Mouse (Mus musculus) adrenal gland, adult 2 months (tissue): Measurements from ENCODE around the gene Ppp1r13b. TPM values are rescaled to one million over a fixed set of nuclear protein-coding genes. Genes with fewer than 3 reads are reported as not detected.
"Not testable (repeated sequence)": the region's sequence is repeated elsewhere in the genome, so short reads cannot be mapped to it uniquely, and the experiment has no call there.

Source experiments
- DNase-seq: peaks from one replicate; pipeline ENCODE4 v3.0.0; 2021
- long read RNA-seq: library from polyadenylated mRNA; stranded (forward); transcript quantifications from one replicate; pipeline ENCODE4 v2.0.0, GENCODE M21; 2021
- polyA plus RNA-seq: library from polyadenylated mRNA; depleted of rRNA; stranded (reverse); fragments of >200 nt; gene quantifications from 2 replicates; pipeline ENCODE4 v1.2.3, GENCODE M21; 2012; rRNA removed
- total RNA-seq, 2 experiments: library from RNA; stranded (reverse); gene quantifications; 2 replicates each; pipeline ENCODE4 v1.2.3; 2021

Gene Ppp1r13b
- total RNA-seq (10 to 100 TPM; 13.8 to 15.9 TPM), polyA plus RNA-seq (5.9 and 6.6 TPM in 2 replicates)
- long read RNA-seq, partial matches to known transcripts = 7 of 10 reads
- long read RNA-seq, other reads (novel, unspliced or antisense) = 3 of 10 reads

DNA sequence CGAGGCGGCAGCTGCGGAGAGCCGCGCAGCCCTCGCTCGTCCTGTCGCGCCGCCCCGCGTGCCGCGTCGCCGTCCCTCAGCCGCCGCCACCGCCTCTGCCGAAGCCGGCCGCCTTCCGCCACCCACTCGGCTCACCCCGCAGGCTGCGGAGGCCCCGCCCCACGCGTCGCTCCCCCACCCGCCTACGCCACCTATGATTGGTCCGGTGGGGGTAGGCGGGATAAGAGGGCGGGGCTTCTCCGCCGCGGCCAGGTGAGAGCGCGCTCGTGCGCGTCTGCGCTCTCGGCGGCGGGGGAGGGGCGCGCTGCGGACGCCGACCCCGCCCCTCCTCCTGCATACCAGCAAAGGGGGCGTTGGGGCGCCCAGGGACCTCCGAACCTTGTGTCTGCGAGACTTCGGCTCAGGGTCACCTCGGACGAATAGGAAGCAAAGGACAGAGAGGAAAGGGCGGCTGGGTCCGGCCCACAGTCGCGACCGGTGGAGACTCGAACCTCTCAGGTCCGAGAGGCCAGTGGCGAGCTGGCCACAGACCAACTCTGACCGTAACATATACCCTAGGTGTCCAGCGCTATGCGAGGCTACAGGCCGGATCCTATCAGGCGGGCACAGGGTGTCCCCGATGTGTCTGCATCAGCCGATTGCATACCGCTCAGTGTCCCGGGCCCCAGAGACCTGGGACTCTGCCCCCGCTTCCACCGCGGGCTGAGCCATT lies at the start of gene Ppp1r13b:
Ppp1r13b (minus strand) TSS at position 141 of the 712 bp plus-strand sequence.
- DNase-seq = peak; percentile 96

DNA sequence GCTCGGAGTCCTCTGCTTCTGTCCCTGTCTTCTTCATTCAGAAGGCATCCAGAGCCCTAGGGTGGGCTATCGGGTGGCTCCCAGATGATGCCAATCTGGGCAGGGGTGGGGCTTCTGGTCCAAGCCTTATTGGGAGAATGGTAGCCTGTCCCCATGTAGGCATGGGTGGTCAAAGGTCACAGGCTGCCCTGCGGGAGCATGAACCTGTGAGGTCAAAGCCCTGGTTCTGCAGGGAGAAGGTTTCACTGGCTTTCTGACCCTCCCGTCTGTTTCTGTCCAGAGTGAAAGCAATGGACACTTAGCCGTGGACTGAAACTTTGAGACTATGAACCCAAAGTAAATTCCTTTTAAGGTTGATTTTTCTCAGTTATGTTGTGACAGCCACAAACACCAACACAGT lies 48.3 kb upstream of the Ppp1r13b start:
- DNase-seq = no peak

DNA sequence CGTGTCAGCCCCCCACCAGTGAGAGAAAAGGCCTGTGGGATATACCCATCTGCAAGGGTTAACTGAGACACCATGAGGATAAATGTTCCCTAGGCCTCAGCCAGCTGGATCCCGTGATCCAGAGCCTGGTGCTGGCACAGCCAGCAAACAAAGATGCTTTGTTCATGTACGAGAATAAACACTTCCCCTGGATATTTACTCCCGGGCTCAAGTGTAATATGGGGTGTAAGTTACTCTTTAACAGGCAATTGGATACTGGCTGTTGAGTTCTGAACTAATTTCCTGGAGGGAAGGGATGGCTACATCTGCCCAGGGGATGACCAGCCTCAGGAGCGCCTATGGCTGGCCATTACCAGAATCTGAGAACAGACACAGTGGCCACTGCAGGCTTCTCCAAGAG lies 43.8 kb upstream of the Ppp1r13b start:
- DNase-seq = no peak

DNA sequence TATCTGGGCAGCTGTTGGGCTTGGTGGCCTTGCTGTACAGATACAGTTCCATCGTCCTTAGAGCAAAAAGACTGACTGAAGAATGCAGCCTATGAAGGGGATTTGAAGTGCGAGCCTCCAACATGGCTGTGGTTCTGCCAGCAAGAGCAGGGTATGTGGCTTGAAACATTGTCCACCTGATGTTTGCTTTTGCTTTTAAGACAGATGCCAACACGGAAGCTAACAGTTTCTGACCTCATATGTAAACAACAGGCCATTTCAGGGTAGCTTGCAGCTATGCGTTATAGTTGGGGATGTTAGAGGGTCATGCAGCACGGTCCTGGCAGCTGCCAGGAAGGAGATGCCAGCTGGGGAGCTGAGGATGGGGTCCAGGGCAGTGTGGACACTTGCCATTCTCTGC lies 42.6 kb upstream of the Ppp1r13b start:
- no peak for DNase-seq

DNA sequence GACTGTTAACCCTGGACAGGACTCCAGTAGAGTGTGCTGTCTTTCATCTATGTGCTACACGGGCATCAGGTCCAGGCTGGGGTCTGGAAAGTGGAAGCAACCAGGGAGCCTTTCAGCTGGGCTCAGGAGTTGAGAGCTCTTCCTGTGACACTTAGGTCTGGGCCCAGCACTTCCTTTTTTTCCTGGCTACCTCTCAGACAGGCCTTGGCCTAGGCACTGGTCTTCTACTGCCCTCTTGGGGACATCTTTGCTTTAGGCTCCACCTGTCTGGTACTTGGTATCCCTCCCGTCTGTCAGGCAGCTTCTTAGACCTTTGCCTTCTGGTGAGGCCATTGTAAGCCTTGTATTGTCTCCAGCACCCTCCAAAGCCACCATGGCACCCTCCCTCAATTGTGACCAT lies 38.8 kb upstream of the Ppp1r13b start:
- DNase-seq = peak; percentile 70

DNA sequence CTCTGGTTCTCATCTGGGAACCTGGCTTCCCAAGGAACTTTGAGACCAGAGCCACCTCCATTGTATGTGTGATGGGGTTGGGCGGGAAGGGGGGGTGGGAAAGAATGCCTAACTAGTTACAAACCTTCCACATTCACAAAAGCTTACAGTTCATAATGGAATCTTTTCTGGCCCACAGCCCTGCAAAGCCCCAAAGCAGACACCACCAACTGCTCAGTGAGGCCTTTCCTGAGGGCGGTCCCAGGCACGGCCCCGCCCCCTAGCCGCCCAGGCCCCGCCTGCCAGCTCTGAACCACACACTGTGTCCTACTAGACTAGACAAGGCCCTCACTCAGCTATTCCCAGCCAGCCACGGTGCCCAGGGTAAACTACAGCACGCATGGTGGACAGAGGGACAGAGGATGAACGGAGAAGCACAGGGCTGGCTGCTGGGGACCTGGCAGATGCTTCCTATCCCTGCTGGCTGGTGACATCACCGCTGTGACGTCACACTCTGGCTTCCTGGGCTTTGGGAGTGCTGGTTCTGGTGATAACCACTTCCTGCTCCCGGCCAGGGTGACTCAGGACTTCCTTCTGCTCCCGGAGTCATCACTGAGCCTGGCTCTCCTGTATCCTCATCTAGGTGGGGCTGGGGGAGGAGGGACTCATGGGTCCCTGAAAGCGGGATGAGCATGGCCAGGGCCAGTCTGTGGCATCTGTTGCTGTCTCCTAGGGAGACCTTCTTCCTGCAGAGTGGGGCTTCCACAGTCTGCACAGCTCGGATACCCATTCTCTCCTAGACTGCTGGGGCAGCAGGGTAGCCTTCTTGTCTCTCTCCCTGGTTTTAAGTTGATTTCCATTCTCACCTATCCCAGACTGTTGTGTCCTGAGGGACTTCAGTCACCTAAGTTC lies 38.1 kb upstream of the Ppp1r13b start:
- DNase-seq = not testable (repeated sequence)

DNA sequence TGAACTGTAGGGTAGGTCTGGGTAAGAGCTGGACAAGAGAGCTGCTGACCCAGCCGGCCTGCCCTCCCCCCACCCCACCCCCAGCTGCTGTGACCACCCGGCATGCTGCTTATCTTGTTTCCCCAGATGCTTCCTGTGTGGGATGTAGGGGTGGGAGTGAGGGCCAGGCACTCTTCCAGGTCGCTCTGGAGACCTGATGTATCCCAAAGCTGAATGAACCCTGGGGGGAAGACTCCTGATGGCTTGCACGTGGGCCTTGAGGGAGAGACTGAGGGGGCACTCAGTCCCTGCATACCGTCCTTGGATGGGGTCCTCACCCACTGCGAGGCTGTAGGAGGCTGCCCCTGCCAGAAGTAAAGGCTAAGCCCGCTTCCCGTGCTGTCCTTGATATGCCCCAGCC lies 37.2 kb upstream of the Ppp1r13b start:
- peak; percentile 46 for DNase-seq

DNA sequence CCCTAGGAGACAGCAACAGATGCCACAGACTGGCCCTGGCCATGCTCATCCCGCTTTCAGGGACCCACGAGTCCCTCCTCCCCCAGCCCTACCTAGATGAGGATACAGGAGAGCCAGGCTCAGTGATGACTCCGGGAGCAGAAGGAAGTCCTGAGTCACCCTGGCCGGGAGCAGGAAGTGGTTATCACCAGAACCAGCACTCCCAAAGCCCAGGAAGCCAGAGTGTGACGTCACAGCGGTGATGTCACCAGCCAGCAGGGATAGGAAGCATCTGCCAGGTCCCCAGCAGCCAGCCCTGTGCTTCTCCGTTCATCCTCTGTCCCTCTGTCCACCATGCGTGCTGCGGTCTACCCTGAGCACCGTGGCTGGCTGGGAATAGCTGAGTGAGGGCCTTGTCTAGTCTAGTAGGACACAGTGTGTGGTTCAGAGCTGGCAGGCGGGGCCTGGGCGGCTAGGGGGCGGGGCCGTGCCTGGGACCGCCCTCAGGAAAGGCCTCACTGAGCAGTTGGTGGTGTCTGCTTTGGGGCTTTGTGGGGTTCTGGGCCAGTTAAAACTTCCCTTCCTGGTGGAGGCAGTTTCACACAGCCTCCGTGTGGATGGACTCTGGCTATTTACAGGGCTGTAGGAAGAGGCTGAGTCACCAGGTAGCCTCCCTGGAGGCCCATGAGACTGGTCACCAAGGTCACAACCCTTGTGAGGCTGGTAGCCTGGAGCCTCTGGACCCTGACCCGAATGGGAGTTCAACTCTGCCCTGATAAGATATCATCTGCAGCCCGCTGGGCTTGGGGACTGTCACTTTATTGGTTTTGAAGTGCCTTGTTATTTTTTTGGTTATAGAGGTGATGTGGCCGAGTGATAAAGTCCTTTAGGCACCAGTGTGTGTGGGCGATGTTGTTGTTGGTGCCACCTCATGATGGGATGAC lies 36.4 kb upstream of the Ppp1r13b start:
- peak; percentile 64 for DNase-seq

DNA sequence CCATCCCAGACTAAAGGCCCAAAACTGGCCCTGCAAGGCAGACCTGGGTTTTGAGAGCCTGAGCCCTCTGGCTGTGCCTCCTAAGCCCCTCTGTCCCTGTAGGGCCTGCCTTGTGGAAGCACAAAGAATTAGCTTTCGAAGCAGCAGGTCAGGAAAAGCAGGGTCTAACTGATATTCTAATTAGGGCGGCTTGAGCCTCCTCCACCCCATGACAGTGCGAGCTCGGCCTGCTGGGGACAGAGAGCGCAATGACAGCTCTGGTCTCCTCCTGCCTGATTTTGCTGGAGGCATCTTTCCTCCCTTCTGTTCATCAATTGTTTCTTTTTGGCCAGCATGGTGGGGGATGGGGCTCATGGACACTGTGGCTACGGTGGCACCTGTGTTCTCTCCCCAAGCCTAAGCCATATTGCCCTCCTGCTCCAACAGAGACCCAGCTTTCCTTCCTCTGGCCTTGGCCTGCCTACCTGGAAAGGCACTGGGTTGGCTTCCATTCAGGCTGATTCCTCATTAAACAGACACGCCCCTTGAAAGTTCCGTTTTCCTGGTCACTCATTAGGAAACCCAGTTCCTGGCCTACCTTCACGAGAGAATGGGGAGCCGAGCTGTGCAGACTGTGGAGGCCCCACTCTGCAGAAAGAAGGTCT lies 35.6 kb upstream of the Ppp1r13b start:
- DNase-seq = no peak

DNA sequence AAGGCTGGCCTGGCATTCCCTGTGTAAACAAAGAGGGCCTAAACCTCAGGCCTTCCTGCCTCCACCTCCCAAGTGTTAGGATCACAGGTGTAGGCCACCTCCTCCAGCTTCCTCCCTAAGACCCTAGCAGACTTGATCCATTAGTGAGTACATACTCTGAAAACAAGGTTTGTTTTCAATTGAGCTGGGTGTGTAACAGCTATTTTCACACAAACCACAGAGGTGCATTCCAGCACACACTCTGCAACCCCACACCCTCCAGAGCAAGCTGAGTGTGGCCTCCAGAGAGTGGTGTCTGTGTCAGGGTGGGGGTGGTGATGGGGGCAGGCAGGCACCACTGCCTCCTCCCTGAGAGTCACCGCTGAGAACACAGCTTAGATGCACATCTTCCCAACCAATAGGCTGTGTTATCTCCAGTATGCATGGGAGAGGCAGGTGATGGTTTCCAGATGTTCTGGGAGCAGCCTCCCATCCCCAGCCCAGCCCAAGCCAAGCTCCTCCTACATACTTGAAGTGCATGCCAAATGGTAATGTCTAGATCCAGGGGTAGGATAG lies 30.8 kb upstream of the Ppp1r13b start:
- DNase-seq = no peak

DNA sequence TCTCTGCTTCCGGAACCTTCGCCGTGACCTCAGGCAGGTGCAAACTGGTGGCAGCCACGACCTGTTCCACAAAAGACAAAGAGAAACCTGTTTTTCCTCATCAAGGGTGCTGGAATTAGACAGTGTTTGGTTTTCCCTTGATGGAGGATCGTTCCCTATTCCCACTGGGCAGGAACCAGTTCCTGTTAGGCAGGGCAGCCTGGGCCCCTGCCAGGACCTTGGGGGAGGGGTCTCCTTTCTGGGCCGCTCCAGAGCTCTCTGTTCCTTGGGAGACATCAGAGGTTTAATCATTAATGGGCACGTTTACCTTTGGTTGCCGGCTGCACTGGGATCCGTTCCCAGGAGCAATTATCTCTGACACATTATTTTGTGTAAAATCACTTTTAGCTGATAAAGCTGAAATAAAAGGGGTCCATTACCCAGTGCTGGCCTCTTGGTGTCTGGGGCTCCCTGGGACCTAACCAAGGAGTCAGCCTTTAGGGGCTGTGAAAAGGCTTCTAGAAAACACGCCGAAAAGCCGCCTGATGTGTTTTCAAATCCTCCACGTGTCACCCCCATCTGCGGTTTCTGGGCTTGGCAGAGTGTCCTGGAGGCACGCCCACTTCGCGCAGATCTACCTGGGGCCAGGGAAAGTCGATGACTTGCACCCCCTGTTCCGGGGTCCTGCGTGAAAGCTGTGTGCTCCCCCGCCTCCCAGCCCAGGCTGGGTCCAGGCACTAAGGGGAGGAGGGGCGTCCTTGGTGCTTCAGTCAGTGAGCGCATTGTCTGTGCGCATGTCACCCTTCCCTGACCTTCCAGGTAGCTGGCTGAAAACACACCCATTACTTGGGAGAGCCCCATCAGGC lies 29.0 kb upstream of the Ppp1r13b start:
- no peak for DNase-seq

DNA sequence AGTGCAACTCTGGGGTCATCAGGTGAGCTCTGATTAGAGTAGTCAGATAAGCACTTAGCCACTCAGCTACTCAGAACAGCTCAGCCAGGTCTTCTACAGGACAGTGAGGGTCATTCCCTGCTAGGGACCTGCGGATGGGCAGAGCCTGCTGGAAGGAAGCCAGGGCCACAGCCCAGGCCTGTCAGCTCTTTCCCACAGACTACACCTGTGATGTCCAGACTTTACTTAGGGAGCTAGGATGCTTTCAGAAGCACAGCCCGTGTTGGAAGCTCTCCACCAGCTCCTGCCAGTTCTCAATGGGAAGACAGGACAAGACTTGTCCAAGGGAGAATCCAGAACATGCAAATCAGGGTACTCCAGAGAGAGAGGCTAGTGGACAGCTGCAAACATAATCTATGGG lies 26.1 kb upstream of the Ppp1r13b start:
- no peak for DNase-seq

DNA sequence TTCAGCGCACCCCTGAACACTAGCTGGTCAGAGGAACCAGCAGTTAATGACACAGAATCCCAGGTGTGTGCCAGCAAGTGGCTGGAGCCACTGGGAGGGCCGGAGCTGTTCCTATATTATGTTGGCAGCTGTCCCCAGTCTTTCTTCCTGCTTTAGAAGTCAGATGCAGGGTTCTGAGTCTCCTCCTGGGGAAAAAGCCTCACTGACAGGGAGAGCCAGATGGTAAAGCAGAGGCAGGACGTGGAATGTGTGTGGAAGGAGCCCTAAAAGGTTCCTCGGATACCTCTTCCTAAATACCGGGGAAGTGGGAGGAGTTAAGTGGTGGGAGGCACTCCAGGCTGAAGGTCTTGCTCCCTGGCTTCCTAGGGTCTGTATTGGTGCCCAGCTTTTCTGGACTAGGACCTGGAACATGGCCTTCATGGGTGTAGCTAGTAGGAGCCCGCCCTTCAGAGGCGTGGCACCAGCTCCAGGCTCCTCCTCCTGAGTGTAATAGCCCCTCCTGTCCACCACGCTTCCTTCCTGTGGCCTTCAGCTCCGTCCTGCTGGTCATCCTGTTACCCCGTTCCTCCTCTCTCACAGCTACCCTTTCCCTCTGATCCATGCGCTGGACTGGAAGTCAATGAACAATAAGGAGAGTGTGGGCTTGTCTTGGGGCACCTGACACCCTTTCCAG lies 25.3 kb upstream of the Ppp1r13b start:
- DNase-seq = peak; percentile 76

DNA sequence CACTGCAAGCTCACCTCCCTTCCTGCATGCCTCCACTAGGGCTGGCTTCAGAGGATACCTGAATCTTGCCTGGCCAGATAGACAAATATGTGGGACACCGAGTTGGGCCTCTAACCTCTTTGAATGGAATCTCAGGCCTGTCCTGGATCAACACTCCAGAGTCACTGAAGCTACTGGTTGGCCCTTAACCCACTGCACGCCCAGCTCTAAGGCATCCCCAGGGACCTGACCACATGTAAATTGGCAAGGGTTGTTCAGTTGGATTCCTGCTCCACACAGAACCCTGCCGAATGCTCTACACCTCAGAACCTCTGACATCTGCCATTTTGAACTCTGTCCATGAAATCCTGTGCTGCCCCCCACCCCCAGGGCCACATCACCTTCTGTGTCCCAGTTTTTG lies 24.6 kb upstream of the Ppp1r13b start:
- no peak for DNase-seq

DNA sequence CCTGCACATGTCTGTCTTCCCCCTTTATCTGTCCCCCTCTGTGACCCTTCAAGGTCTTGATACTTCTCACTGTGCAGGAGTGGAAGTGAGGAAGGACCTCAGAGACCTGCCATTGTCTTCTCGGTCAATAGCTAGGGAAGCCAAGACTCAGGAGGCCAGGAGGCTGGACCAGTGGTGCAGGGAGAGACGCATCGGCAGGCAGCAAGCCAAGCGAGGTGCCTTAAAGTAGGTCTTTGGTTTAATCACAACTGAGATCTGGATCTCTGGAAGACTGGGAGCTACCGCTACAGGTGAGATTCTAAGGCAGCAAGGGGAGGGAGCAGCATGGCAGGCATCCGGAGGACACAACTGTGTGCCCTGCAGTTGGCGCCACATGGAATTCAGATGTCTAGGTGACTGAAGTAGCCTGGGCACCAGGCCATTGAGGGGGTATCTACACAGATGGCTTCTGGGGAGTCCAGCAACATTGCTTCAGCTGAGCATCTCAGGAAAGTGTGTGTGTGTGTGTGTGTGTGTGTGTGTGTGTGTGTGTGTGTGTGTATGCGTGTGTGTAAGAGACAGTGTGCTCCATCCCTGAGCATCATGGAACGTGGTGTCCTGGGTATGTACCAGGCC lies 23.6 kb upstream of the Ppp1r13b start:
- no peak for DNase-seq

DNA sequence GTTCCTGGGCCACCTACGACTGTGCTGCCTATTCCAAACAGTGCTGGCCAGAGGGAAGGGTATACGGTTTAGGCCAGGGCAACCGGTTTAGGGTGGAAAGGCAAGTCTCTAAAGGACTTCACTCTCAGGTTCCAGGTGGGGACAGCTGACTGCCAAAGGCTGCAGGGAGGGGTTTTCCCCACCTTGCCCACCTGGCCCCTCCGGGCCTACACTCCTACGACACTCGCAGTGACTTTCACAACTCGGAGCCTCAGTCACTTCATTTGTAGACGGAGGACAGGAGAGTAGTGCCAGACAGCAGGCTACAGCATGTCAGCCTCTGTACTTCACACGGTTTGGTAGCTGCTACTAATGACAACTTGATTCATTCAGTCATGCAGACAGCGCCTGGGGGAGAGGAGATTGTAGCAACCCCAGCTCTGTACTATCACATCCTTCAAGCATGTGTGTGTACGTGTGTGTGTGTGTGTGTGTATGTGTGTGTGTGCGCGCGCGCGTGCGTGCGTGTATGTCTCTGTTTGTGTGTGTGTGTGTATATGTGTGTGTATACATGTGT lies 20.6 kb upstream of the Ppp1r13b start:
- DNase-seq = no peak

DNA sequence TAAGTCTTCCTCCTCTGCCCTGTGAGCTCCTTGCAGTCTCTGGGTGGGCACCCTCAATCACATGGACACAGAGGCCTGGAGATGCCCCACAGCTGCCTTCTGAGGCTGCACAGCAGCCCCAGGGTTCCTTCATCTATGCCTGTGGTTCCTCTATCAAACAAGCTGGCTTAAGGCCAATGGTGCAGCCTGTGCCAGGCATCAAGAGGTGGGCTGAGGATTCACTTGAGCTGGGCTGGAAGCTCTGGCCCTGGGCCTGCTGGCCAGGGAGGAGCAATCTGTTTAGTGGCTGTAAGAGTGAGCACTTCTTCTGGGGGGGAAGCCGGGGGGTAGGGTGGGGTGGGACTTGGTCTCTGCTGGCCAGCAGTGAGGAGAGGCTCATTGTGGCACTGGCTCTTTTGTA lies 19.4 kb upstream of the Ppp1r13b start:
- DNase-seq = no peak

DNA sequence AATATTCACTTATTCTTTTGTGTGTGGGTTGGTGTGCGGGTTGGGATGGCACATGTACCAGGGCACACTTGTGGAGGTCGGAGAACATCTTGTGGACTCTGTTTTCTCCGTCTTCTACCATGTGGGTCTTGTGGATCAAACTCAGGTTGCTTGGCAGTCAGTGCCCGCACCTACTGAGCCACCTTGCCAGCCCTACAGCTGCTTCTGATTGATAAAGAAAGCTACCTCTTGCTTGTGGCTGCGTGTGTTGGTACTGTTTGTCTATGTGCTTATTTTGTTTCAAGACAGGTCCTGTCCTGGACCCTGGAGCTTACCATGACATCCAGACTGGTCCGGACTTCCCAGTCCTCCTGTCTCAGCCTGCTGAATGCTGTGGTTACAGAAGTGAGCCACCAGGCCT lies 15.2 kb upstream of the Ppp1r13b start:
- no peak for DNase-seq

DNA sequence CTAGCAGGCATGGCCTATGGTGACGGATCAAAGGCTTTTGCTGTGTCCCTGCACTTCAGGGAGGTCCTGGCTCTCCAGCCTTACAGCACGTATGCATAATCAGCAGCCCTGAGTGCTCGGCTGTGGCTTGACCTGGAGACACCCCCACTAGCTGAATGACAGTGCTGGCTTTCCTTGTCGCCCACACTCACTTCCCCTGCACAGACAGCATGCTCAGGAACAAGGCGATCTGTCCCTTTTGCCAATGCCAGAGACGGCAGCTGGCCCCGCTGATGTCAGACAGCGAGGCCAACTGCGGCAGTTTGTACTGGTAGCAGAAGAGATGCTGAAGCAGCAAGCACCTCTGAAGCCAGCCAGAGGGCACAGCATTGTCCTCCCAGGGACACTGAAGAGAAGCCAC lies 12.1 kb upstream of the Ppp1r13b start:
- no peak for DNase-seq
